Mouse (Mus musculus) cerebellum, adult 9-10 months (tissue): ENCODE results near the gene Tmem260.

ENCODE experiments used
- DNase-seq: peaks from one replicate; pipeline ENCODE4 v3.0.0; 2022

The Tmem260 gene

DNA sequence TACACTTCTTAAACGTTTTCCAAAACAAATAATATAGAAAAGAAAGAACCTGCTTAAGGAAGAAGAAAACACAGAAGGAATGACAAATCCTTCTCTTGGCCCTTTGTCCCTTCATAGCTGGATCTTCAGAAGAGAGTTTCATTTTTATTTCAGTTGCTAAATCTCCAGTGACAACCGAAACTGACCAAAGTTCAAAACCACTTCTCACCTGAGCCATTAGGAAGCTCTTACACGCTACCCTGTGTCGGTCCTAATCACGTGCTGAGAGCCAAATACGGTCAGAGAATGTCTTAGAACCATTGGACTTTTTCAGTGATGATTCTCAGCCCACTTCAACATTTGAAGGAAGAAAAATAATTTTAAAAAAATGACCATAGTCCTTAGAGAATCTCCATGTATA lies 36.8 kb downstream of the Tmem260 start:
- no peak for DNase-seq

DNA sequence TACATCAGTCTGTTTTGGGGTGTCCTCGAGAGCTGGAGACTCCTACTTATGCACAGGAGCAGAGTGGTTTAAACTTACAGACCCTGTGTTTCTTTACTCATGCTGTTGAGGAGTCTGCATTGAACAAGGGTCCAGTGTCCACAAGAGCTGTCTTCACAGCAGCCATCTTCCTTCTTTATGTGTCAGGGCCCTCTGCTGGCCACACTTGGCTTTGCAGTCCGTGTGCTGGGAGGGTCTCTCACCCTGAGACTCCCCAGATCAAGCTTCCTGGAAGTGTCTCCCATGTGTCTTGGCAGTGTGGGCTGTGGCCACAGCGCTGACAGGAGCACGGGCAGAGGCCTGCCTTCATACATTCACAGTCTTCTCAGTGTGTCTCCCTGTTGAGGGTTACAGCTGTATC lies 48.0 kb downstream of the Tmem260 start:
- DNase-seq: peak; percentile 11

DNA sequence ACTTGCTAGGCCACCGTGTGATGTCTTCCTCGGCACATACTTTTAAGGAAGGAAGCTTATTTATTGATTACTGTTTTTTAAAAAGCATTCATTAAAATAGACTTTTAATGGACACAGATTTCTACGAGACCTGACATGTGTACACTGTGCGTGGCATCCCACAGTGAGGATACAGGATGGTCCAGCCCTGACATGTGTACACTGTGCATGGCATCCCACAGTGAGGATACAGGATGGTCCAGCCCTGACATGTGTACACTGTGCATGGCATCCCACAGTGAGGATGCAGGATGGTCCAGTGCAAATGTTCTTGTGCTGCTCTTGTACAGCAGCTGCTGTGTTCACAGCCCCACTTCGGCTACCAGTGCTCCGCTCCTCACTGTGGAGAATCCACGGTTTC lies 56.6 kb downstream of the Tmem260 start:
- DNase-seq: no peak

DNA sequence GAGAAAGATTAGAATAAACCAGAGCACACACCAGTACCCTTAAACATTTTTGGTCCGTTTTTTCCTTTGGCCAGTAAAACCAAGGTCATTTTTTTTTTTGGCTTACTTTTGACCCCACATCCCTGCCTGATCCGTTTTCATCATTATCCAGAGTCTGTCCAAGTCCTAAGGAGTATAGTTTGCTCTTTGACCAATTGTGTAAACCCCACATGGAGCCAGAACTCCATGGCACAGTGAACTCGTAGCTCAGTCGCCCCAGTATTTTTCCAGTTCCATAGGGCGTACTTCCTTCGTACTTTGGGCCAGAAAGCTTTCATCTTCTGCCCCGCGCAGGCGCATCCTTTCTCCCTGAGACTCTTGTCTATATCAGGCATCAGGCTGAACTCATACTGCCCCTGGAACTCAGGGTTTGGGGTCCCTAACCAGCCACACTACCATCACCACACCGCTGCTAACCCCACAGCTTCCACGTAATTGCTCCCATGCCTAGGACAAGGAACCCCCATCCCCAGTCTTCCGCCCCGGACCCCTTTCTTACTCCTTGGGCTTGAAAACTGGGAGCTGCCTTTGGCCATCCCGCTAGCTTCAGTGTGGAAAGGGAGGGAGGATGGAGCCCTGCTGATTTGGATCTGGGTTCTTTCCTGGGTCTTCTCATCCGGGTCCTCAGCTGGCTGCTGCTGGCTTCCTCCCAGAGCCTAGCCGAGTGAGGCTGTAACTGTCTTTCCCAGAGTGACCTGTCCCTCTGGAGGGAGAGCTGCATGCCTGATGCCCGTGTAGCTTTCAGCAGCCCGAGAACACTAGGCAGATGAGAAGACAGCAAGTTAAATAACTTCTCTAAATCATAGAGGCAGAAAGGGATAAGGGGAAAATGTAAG lies 58.0 kb downstream of the Tmem260 start:
- DNase-seq: no peak

DNA sequence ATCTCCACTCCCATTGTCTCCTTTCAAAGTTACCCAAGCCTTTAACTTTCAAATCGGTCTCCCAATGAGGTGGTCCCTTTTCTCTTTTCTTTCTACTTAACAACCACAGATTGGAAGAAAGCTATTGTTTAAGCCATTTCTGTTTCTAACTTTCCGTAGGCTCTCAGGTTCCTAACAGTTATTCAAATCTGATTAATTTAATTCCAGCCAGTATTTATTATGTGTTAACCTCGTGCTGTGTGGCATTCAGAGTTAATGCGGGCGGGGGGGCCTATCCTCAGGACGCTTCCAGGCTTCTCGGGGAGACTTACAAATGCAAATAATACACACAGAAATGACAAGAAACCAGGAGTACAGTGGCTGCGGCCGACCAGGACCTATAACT lies 58.6 kb downstream of the Tmem260 start:
- DNase-seq: no peak

DNA sequence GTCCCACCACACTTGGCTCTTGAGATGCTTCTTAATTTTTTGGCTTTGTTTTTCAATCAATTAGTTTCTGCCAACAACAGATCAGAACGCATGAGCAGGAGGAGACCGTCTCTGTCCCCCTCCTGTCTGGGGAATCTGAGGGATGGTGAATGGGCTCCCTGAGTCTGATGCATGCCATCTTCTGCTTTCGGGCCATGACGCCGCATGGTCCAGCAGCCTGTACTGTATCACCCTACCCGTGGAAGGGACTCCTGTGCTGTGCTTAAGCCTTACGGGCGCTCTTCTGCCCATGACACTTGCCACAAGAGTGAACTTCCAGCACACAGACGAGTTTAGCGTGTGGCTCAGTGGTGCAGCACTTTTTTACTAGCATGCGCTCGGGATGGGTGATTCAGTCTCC lies 59.7 kb downstream of the Tmem260 start:
- DNase-seq: no peak

DNA sequence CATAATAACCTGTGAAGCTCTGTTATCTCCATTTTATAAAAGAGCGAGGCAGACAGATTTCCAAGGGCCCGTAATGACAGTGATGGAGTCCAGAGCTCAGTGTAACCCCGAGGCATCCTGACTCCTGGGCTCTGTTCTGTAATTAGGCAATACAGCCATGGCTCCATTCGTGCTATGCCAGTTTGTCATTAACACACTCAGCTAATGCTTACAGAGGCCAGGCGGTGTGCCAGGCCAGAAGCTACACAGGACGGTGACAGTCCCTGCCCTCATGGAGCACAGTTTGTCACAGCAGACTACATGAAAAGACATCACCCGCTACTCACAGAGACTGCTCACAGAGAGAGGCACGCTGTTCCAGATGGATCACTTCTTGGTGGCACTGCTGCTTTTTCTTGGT lies 61.5 kb downstream of the Tmem260 start:
- no peak for DNase-seq

DNA sequence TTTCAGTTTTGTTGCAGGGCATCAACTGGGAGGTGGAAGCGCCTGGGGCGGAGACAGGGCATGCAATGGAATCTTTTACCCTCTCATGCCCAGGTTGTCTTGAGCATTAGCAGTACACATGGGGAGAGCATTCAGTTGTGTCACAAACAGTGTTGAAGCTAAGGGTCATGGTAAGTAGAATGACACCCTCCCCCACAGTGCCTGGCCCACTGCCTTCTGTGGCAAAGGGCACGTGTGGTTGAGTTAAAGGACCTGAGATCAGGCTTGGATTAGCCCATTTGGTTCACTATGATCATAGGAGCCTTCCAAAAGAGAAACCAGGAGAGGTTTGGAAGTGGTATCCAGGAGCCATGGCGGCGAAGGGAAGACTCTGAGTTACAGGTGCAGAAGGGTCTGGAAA lies 63.2 kb downstream of the Tmem260 start:
- DNase-seq: no peak

DNA sequence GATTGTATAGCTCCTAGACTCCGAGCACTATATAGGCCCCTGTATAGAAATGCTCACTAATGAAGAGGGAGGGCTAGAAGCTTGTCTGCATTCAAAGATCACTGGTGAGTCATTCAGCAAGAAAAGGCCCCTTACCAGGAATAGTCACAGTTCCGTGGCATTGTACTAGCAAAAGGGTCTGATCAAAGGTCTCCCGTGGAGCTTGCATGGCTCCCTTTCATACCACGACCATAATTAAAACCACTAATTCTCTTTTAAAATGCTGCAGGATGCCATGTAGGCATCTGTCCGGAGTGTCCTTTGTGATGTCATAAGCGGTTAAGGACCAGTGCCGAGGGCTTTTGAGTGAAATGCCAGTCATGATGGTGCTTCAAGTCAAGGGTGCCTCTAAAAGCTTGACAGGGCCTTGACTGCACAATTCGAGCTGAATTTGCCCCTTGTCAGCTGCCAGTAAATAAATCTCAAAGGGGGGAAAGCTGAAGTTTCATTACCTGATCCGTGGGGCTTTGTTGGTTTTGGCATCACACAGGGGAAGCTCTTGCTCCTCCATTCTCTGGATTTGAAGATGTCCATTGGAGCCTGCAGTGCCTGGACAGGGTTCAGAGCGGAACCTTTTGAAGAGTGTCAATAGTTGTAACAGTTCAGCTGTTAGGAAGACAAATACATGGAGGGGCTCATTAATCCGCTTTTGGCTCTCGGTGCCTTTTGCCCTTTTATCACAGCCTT lies 67.3 kb downstream of the Tmem260 start:
- no peak for DNase-seq

DNA sequence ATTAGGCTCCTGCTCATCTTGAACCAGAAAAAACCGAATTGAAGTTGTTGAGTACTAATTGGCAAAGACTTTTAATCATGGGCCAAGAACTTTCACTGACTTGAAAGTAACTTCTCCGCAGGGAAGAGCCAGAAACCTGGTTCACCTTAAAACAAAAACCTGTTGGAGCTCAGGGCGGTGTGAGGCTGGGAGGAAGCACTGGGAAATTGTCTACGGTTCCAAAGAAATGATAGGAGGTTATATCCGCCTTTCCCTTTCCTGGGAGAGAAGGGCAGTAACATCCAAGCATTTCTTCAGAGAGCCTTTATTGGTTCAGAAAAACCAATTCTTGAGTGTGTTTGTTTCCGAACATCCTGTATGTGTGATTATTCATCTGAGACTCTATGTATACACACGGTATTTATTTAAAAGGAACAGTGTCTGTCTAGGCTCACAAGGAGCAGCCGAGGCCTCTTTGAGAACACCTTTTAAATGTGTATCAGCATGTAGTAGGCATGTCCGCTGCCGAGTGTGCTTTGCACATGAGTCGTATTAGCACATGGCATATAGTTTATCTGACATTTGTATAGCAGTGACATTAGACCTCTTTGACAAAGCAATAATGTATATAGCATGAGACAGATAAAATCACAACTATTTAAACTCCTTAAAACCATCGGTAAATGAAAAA lies 68.0 kb downstream of the Tmem260 start:
- no peak for DNase-seq

DNA sequence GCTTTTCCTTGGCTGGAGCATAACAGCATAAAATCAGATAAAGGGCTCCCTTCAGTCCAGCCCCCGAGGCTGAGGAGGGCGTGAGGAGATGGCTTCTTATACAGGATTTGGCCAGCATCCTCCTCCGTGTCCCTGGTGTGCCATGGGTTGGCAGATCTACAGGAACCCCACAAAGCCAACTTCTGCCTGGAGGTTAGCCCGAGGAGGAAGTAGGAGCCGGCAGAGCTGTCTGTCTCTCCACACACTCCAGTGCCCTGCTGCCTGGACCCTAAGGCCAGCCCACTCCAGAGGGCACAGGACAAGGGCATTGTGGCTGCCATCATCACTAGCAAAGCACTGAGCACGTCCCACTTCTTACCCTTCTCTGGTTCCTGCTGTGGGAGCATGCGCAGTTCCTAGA lies 68.7 kb downstream of the Tmem260 start:
- DNase-seq: peak; percentile 23

DNA sequence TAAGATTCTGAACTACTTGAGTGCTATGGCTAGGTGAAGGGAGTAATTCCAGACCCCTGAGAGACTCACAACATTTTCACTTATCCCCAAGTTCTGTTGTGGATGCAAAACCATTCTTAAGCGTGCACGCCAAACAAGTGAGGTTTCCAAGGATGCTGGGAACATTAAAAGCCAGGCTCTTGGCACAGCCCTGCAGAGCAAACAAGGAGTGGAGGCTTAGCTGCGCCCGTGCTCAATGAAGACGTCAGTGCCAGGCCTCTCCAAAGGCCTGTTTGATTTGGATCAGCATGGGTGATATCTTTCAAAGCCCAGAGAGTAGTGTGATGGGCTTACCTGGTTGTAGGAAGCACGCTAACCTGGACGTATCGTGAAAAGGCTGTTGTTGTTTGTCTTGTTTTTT lies 69.6 kb downstream of the Tmem260 start:
- DNase-seq: no peak

DNA sequence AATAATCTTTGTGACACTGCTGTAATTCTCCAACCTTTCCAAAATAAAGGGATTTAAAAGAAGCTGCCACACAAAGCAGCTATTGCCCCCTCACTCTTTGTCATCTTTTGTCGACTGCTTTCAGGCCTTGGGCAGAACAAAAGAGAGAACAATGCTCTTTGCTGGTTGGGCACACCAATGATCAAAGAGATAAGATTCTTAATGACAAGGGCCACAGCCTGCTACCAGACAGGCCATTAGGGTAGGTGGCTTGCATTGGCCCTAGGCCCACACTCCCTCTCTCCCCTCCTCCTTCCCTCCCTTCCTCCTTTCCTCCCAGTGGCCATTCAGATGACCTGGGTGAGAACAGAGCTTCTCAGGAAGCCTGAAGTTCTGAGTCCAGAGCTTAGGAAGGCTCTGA lies 77.4 kb downstream of the Tmem260 start:
- no peak for DNase-seq

DNA sequence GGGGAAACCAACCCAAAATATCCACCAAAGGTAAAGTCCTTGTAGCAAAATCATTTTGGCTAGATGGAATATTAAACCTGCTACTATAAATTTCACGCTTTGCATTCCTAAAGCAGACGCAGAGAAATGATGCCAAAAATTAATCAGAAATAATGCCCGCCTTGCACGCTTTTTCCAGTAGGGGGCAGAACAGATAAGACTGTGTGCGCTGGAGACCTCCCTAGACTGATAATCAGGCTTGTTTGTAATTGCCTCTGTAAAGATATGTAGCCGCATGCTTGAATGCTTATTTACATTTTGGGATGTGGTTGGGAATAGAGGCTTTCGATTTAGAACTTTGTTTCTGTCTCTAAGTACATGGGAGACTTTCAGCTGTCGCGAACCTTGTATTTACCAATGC lies 78.2 kb downstream of the Tmem260 start:
- DNase-seq: peak; percentile 70

DNA sequence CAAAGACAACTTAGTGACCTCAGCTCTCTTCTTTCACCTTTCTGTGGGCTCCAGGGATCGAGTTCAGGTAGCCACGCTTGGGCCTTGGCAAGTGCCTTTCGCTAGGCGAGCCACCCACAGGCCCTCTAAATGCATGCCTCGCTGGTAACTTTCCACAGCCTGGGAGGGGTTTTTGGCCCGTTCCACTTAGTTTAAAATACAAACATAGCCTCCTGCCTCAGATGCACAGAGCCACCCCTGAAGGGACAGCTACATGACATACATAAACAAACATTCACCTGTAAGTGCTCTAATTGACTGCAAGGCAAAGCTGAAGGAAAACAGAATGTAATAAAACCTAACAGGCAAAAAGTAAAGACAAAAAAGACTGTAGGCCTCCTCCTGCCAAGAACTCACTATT lies 79.1 kb downstream of the Tmem260 start:
- DNase-seq: no peak

DNA sequence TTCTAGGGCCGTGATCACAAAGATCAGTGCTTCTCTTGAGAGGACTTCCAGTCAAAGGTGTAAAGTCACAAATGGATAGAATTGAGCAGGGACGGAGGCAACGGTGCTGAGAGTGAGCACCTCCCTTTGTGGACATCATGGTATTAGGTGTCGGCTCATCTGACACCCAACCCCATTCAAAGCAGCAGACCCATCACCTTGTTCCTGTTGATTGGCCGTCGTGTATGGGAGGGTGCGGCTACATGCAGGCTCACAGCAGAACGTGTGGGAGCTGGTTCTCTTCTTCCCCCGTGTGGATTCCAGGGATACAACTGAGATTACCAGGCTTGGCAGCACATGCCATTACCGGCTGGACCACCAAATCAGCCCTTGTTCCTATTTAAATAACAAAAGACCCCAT lies 84.7 kb downstream of the Tmem260 start:
- DNase-seq: no peak

DNA sequence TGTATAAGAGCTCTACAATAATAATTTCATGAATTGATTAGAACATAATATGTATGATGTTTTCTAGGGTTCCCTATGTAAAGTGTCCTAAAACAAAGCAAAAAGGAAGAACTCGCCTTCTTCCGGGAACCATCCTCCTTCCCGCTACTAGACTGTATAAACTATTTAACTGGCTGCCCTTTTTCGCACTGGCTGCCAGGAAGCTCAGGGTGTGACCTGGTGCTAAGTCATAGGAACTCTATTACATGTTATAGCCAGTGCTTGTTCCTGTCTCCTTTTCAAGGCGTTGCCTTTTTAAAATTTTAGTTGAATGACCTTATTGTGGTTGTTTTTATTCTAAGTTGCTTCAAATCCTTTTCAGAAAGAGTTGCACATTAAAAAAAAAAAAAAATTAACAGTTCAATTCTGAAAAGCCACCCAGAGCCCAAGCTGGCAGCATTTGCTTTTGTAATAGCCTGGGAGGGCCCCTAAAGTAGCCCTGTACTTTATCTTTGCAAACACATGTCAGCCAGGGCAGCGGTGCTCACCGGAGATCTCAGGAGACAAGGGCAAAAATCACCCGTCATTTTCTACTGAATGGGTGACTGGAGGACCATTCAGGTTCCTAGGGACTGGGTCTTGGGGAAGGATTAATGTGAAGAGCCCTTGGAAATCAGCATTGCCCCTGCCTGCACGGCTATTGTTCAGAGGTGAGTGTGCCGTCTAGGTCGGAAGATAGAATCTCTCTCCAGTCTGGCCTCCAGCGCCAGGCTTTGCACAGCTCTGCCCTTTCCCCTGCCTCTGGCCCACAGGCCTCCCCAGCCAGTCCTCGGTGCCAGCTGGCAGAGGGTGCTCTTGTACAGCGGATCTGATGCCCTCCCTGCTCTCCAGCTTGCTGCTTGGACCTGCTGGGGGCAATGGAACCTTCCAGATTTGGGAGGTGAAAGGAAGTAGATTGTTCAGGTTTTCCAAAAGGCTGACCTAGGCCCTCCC lies 92.2 kb downstream of the Tmem260 start:
- DNase-seq: no peak

DNA sequence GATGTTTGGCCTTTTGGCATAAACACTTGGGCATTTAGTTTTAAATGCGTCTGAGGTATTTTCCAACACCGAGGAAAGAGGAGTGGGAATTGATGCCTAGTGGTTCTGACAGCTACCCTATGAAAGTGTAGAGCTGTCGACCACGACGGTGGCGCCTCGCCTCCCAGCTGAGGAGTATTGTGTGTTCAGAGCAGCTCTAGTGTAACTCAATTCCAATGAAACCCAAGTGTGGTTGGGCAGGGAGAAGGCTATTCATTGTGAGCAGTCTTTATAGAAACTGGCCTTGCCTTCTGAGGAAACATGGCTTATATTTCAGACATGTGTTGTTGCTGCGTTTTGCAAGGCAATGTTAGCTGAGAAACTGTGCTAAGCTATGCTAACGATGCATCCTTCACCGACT lies 99.2 kb downstream of the Tmem260 start:
- no peak for DNase-seq

DNA sequence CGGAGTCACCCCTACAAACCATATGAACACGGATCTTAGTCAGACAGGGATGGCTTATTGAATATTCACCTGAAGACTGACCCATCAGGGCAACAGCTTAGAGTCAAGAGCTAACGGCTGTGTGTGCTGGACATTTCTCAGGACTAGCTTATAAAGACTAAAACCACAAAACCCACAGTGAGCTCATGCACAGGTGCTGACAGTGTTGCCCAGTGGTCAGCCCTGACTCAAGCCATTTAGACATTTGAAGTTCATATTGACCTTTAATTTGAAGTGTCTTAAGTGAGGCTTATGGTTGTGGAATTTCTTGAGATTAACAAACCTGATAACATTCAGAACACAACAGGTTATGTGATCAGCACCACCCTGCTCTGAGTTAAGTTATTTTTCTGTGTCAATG lies 100.1 kb downstream of the Tmem260 start:
- DNase-seq: no peak

DNA sequence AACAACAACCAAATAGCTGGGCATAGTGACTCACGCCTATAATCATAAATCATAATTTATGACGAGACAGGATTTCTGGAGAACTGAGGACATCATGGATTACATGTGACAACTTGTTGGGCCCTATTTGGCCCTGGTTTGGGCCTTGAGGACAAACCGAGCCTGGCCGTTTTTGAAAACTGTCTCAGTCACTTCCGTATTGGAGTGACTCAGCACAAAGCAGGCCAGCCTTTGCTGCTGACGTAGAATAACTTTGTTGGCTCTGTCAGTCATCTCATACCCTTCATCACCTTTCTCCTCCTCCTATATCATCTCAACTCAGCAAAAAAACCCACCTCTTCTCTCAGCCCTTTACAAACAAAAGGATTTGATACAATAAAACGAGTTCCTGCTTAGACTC lies 103.8 kb downstream of the Tmem260 start:
- DNase-seq: no peak

DNA sequence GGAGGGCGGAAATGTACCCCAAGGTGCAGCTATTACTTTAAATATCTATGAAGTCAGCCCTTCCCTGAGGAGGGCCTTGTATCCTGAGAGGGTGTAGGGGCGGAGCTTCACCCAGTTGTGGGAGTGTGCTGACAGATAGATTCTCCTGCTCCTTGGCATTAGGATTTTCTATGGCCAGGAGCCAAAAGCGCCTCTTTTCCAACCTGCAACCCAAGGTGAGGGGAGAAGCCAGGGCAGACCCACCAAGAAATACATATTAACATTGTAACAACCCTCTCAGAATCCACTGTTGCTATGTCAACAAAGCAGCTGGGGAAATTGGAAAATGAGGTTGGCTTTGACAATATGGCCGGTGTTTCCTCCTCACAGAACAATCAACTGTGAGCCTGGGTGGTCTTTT lies 107.3 kb downstream of the Tmem260 start:
- DNase-seq: no peak

DNA sequence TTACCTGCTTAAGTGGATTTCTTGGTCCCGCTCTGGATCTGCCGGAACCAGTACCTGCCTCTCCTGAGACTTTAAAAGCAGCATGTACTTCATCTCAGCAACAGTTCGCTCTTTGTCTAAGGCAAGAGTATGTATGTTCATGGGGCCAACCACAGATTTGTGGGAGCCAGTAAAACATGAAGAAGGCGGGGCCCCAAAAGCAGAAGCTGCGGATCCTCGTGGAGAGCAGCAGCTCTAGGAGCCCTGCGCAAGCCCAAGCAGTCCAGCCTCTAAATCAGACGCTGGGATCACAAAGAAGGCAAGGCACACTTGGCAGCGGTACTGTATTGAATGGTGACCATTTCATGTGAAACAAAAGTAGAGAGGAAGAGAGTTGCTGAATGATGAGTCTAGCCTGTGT lies 107.8 kb downstream of the Tmem260 start:
- no peak for DNase-seq

DNA sequence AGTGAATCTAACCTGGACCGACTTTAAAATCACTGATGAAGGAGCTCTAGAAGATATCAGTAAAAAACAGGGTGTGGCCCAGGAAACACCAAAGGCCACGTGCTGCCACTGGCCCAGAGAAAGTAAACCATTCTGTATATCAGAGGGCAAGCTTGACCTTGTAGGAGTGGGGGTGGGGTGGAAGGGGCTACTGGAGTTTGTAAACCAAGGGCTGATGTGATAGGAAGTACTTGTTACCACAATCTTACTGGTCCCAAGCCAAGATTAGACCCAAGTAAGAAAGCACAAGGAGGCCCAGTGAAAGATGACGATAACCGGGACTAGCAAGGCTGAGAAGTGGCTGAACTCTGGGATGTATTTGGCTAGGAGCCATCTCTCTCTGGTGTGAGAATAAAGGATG lies 113.1 kb downstream of the Tmem260 start:
- DNase-seq: no peak
